Mouse (Mus musculus) bone marrow macrophage, adult 2 months (primary cell): Measurements from ENCODE around the gene Rnf144b.

Experiments used
- CTCF ChIP-seq: IDR thresholded peaks from 2 replicates; pipeline ENCODE4 v1.5.1; 2012; ENCODE audit warnings: low read depth, mild to moderate bottlenecking, low read length, moderate library complexity
- POLR2A ChIP-seq: IDR thresholded peaks from 2 replicates; pipeline ENCODE4 v1.6.1; 2012; ENCODE audit warnings: mild to moderate bottlenecking, low read depth, low read length, borderline replicate concordance

GRCm38 (mm10) chr13:47244771-47245170 lies 122.3 kb downstream of the Rnf144b start:
- no peak for TF ChIP-seq CTCF
- TF ChIP-seq POLR2A, result no peak
